8 mouse cellular contexts compared by ENCODE assay signal in the genomic region with DNA sequence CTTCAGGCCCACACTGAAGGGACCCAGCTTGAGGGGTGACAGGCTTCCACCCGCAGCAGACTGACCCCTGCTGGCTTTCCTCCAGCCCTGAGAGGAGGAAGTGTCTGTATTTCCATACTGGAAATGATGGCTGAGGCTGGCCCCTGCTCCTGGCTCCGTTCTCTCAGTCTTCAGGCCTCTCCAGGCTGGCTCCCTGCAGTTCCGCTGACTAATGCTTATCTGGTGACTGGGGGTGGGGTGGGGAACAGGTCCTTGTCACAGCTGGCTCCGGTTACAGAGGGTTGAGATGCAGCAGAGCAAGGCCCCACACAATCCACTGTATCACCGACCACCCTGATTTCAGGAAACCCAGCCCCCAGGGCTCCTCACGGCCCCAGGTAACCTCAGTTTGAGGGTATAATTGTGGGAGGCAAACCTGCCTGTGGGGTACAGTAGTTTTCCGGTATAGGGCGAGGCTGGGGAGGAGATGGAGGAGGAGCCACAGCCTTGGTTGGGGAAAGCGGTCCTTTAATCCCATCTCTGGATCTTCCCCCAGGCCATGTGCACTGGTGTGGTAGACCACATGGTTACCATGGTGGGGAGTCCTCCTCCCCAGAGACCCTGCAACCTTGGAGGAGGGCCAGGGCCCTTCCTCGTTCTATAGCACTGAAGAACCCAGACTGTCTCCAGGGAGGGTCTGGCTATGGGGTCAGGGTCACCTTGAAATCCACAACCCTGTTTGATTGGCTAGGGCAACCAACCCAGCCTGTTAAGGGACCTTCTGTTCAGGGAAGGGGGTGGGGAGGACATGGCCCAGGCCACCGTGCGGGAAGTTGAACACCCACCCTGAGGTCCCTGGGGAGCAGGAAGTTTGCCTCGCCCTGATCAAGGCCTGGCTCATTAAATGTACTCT.
DNase-seq lines count a peak whose midpoint lies in the region; ATAC-seq and TF ChIP-seq lines count a peak whose summit lies in the region.

No protein-coding gene starts in this region.

- no peaks in the 10 kb centered on the region for H3K9me3 ChIP-seq in forebrain, embryonic 16.5 days (ENCODE audit: control insufficient read depth, low read length)
- no peaks in the 10 kb centered on the region for H3K9me3 ChIP-seq in midbrain, embryonic 11.5 days (ENCODE audit: control insufficient read depth, low read length)

- 39% methylated on average over 13 of the region's 13 CpGs for WGBS in kidney, adult 2 months
- 41% methylated on average over 13 of the region's 13 CpGs for WGBS in forebrain, embryonic 16.5 days
- WGBS in midbrain, embryonic 11.5 days, result 48% methylated on average over 13 of the region's 13 CpGs

- TF ChIP-seq CTCF in kidney, adult 2 months (conservative IDR thresholded peaks at IDR 0.05; ENCODE audit: insufficient read depth, insufficient read length, low read depth, low read length), result no peak

- no peak overlapping the region for H3K9ac ChIP-seq in forebrain, embryonic 16.5 days (replicated peaks; ENCODE audit: low read depth, low read length)
- no peak overlapping the region for H3K9ac ChIP-seq in midbrain, embryonic 11.5 days (ENCODE audit: low read length)

- ATAC-seq in activated CD4-positive, CD25-positive, alpha-beta regulatory T cell, adult 4 months, result peak; percentile 16
- ATAC-seq in forebrain, embryonic 16.5 days, result 0 out of 2 replicates have a peak, but pooled peaks have one; percentile 14
- ATAC-seq in midbrain, embryonic 11.5 days (ENCODE audit: low FRiP score), result no peak

- H3K27me3 ChIP-seq in kidney, adult 2 months (replicated peaks; ENCODE audit: control insufficient read depth, insufficient read depth, low read length), result no peaks in the 10 kb centered on the region
- no peaks in the 10 kb centered on the region for H3K27me3 ChIP-seq in forebrain, embryonic 16.5 days (replicated peaks; ENCODE audit: control insufficient read depth, insufficient read depth, low read length)
- no peaks in the 10 kb centered on the region for H3K27me3 ChIP-seq in midbrain, embryonic 11.5 days (ENCODE audit: control insufficient read depth, insufficient read depth, low read length)

- peaks cover 34% of the 10 kb centered on the region for H3K4me1 ChIP-seq in kidney, adult 2 months (ENCODE audit: control insufficient read depth, insufficient read depth, low read length)
- peaks cover 37% of the 10 kb centered on the region for H3K4me1 ChIP-seq in forebrain, embryonic 16.5 days (replicated peaks; ENCODE audit: control insufficient read depth, insufficient read depth, low read length)
- H3K4me1 ChIP-seq in midbrain, embryonic 11.5 days (ENCODE audit: control insufficient read depth, insufficient read depth, low read length), result peaks cover 20% of the 10 kb centered on the region

- TF ChIP-seq POLR2A in kidney, adult 2 months (IDR thresholded peaks at IDR 0.05; ENCODE audit: low read depth, low read length), result no peak

- H3K36me3 ChIP-seq in kidney, adult 2 months (ENCODE audit: control insufficient read depth, insufficient read depth, low read length), result no peaks in the 10 kb centered on the region
- H3K36me3 ChIP-seq in forebrain, embryonic 16.5 days (ENCODE audit: control insufficient read depth, insufficient read depth), result no peaks in the 10 kb centered on the region
- no peaks in the 10 kb centered on the region for H3K36me3 ChIP-seq in midbrain, embryonic 11.5 days (ENCODE audit: control insufficient read depth, insufficient read depth, low read length)

- H3K4me3 ChIP-seq in kidney, adult 2 months (ENCODE audit: insufficient read depth, low read depth, low read length), result no peak overlapping the region
- no peak overlapping the region for H3K4me3 ChIP-seq in forebrain, embryonic 16.5 days (replicated peaks; ENCODE audit: low read length)
- H3K4me3 ChIP-seq in midbrain, embryonic 11.5 days (ENCODE audit: low read depth, low read length), result no peak overlapping the region

- no peak overlapping the region for H3K4me2 ChIP-seq in forebrain, embryonic 16.5 days (ENCODE audit: low read length)
- no peak overlapping the region for H3K4me2 ChIP-seq in midbrain, embryonic 11.5 days

- DNase-seq in kidney, adult 2 months, result peak; percentile 67
- no peak for DNase-seq in kidney, adult 18-20 months
- peak; percentile 90 for DNase-seq in kidney, postnatal 10 days
- no peak for DNase-seq in midbrain, embryonic 11.5 days (ENCODE audit: low spot score, missing footprints)
- DNase-seq in cerebellum, adult 18-20 months, result no peak
- no peak for DNase-seq in ovary, postnatal 14 days (ENCODE audit: low spot score)

- peak overlapping the region; percentile 4; the same call in 1 of the 2 replicates for H3K27ac ChIP-seq in kidney, adult 2 months (ENCODE audit: insufficient read depth, low read depth, low read length)
- no peak overlapping the region for H3K27ac ChIP-seq in forebrain, embryonic 16.5 days (ENCODE audit: low read length)
- H3K27ac ChIP-seq in midbrain, embryonic 11.5 days (ENCODE audit: low read depth, low read length), result 0 out of 2 replicates have a peak overlapping the region, but pooled peaks have one; percentile 14

Comparison
In these comparisons a context has a peak if more than half of its experiments do, and no peak if none do; other contexts are left out.
1. DNase-seq: peak in kidney, adult 2 months (single experiment) and kidney, postnatal 10 days (single experiment); none in kidney, adult 18-20 months (single experiment), midbrain, embryonic 11.5 days (single experiment), cerebellum, adult 18-20 months (0 of 2) and ovary, postnatal 14 days (single experiment).